Mouse (Mus musculus): ENCODE data around the gene Hykk. TPM values are rescaled to one million over a fixed set of nuclear protein-coding genes. Genes with fewer than 3 reads are reported as not detected.
"Not testable (repeated sequence)": the region's sequence is repeated elsewhere in the genome, so short reads cannot be mapped to it uniquely, and the experiment has no call there.

The Hykk gene
- polyA plus RNA-seq, 1 experiment = 8.2 TPM

DNA sequence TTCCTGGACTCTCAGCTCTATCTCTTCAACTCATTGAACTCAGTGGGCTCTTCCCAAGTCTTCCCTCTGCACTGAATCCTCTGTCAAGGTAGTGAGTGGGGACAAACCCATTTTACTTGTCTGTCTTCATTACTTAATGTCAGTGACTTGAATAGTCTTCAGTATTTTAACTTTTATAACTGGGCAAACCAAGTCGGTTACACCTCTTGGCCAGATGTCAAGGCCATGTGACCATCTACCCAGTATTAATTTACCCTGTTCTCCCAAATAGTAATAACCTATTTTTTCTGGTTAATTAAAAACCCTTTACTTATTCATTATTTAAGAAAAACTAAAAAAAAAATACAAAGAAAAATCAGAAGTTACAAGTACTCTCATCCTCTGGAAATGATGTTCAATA lies 13.7 kb downstream of the Hykk start:
- Histone ChIP-seq H3K4me3 (ENCODE audit: insufficient read depth, low read length) (no peak overlapping the region), H3K4me1 (ENCODE audit: control insufficient read depth, insufficient read depth, low read length) (no peaks in the 10 kb centered on the region), H3K27ac (ENCODE audit: insufficient read depth, low read length) (no peak overlapping the region)
- TF ChIP-seq POLR2A (IDR thresholded peaks at IDR 0.05; ENCODE audit: low read depth, low read length) (no peak), CTCF (IDR thresholded peaks at IDR 0.05; ENCODE audit: borderline replicate concordance, insufficient read depth, low read length) (no peak)

GRCm38 (mm10) chr9:54931765-54932164 lies 14.7 kb downstream of the Hykk start:
- Histone ChIP-seq H3K4me3 (ENCODE audit: insufficient read depth, low read length) (no peak overlapping the region), H3K4me1 (ENCODE audit: control insufficient read depth, insufficient read depth, low read length) (no peaks in the 10 kb centered on the region), H3K27ac (ENCODE audit: insufficient read depth, low read length) (no peak overlapping the region)
- TF ChIP-seq CTCF (IDR thresholded peaks at IDR 0.05; ENCODE audit: borderline replicate concordance, insufficient read depth, low read length) (no peak), POLR2A (IDR thresholded peaks at IDR 0.05; ENCODE audit: low read depth, low read length) (no peak)

DNA sequence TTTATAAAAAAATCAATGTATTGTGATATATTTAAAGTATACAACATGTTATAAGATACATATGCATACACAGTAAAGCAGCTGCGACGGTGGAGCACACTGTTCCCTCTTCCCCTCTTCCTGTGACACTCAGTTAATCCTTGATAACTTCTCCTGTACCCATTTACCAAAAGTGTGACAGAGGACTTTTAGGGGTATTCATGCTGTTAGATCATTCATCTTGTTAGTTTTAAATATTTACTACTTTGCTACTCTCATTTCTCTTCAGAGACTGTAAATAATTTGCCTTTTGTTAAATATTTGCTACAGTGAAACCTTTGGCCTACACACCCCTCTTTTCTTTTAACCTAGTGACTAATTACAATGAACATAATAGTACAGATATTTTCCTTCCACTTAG lies 15.3 kb downstream of the Hykk start:
- no peak for TF ChIP-seq POLR2A (IDR thresholded peaks at IDR 0.05; ENCODE audit: low read depth, low read length)
- TF ChIP-seq CTCF (IDR thresholded peaks at IDR 0.05; ENCODE audit: borderline replicate concordance, insufficient read depth, low read length) = no peak
- Histone ChIP-seq H3K4me1 (ENCODE audit: control insufficient read depth, insufficient read depth, low read length) (no peaks in the 10 kb centered on the region), H3K4me3 (ENCODE audit: insufficient read depth, low read length) (no peak overlapping the region), H3K27ac (ENCODE audit: insufficient read depth, low read length) (no peak overlapping the region)

GRCm38 (mm10) chr9:54942071-54942470 lies 25.0 kb downstream of the Hykk start:
- TF ChIP-seq POLR2A (IDR thresholded peaks at IDR 0.05; ENCODE audit: low read depth, low read length) (no peak), CTCF (IDR thresholded peaks at IDR 0.05; ENCODE audit: borderline replicate concordance, insufficient read depth, low read length) (no peak)
- H3K4me3 ChIP-seq (ENCODE audit: insufficient read depth, low read length) = no peak overlapping the region
- H3K4me1 ChIP-seq (ENCODE audit: control insufficient read depth, insufficient read depth, low read length) = no peaks in the 10 kb centered on the region
- no peak overlapping the region for H3K27ac ChIP-seq (ENCODE audit: insufficient read depth, low read length)

- no peak overlapping the region for H3K4me3 ChIP-seq (ENCODE audit: insufficient read depth, low read length)
- no peaks in the 10 kb centered on the region for H3K4me1 ChIP-seq (ENCODE audit: control insufficient read depth, insufficient read depth, low read length)
- TF ChIP-seq CTCF (IDR thresholded peaks at IDR 0.05; ENCODE audit: borderline replicate concordance, insufficient read depth, low read length) (no peak), POLR2A (IDR thresholded peaks at IDR 0.05; ENCODE audit: low read depth, low read length) (no peak)
- H3K27ac ChIP-seq (ENCODE audit: insufficient read depth, low read length) = no peak overlapping the region
Observed at GRCm38 (mm10) chr9:54944467-54944866, 27.4 kb downstream of the Hykk start.

- H3K4me1 ChIP-seq (ENCODE audit: control insufficient read depth, insufficient read depth, low read length) = no peaks in the 10 kb centered on the region
- TF ChIP-seq POLR2A (IDR thresholded peaks at IDR 0.05; ENCODE audit: low read depth, low read length) (no peak), CTCF (IDR thresholded peaks at IDR 0.05; ENCODE audit: borderline replicate concordance, insufficient read depth, low read length) (no peak)
- H3K27ac ChIP-seq (ENCODE audit: insufficient read depth, low read length) = no peak overlapping the region
- no peak overlapping the region for H3K4me3 ChIP-seq (ENCODE audit: insufficient read depth, low read length)
Observed at GRCm38 (mm10) chr9:54946256-54946655, 29.2 kb downstream of the Hykk start.

DNA sequence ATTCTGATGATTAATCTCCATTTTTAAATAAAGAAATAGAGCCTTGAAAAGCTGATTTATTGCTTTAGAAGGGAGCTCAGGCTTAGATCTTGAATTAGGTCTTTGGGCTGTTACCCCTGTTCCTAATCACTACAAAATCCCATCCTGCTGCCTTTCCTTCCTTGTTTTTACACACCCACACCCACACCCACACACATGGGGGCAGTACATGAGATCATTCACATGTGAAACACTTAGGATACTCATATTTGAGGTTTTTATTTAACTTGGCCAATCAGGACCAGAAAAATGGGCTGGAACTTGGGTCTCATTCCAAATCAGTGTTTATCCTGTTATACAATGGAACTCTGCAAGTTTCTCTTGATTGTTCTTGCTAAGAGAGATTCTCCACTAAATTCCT lies 32.4 kb downstream of the Hykk start:
- H3K4me1 ChIP-seq (ENCODE audit: control insufficient read depth, insufficient read depth, low read length) = peaks cover 3% of the 10 kb centered on the region
- no peak overlapping the region for H3K27ac ChIP-seq (ENCODE audit: insufficient read depth, low read length)
- TF ChIP-seq CTCF (IDR thresholded peaks at IDR 0.05; ENCODE audit: borderline replicate concordance, insufficient read depth, low read length) (no peak), POLR2A (IDR thresholded peaks at IDR 0.05; ENCODE audit: low read depth, low read length) (no peak)
- H3K4me3 ChIP-seq (ENCODE audit: insufficient read depth, low read length) = no peak overlapping the region

GRCm38 (mm10) chr9:54950162-54950561 lies 33.1 kb downstream of the Hykk start:
- H3K4me1 ChIP-seq (ENCODE audit: control insufficient read depth, insufficient read depth, low read length) = not testable (repeated sequence)
- Histone ChIP-seq H3K27ac (ENCODE audit: insufficient read depth, low read length) (peak overlapping the region; percentile 44), H3K4me3 (ENCODE audit: insufficient read depth, low read length) (peak overlapping the region; percentile 29; the same call in 1 of the 2 replicates)

- Histone ChIP-seq H3K4me3 (ENCODE audit: insufficient read depth, low read length) (peak within 1 kb of the TSS; percentile 70), H3K27ac (ENCODE audit: insufficient read depth, low read length) (peak within 1 kb of the TSS; percentile 81), H3K4me1 (ENCODE audit: control insufficient read depth, insufficient read depth, low read length) (peaks cover 3% of the 10 kb centered on the region)
- TF ChIP-seq POLR2A (IDR thresholded peaks at IDR 0.05; ENCODE audit: low read depth, low read length) (peak; percentile 79), CTCF (IDR thresholded peaks at IDR 0.05; ENCODE audit: borderline replicate concordance, insufficient read depth, low read length) (no peak)
Observed at GRCm38 (mm10) chr9:54950575-54951321, 33.7 kb downstream of the Hykk start, which contains the start of the genes Psma4 and AY074887. Gene Psma4 (plus strand): TSS chr9:54950790. Gene AY074887 (minus strand): TSS chr9:54950998.

GRCm38 (mm10) chr9:54961059-54961458 lies 44.0 kb downstream of the Hykk start:
- TF ChIP-seq CTCF (IDR thresholded peaks at IDR 0.05; ENCODE audit: borderline replicate concordance, insufficient read depth, low read length) (no peak), POLR2A (IDR thresholded peaks at IDR 0.05; ENCODE audit: low read depth, low read length) (no peak)
- Histone ChIP-seq H3K4me3 (ENCODE audit: insufficient read depth, low read length) (no peak overlapping the region), H3K4me1 (ENCODE audit: control insufficient read depth, insufficient read depth, low read length) (no peaks in the 10 kb centered on the region), H3K27ac (ENCODE audit: insufficient read depth, low read length) (no peak overlapping the region)
